Mouse (Mus musculus) kidney, postnatal 0 days (tissue): Measurements from ENCODE around the gene Cfap45. TPM values are rescaled to one million over a fixed set of nuclear protein-coding genes. Genes with fewer than 3 reads are reported as not detected.

Source experiments
- ATAC-seq: fragments of 200-750 bp; cut with Nextera tagmentation; replicated peaks from 2 replicates; pipeline ENCODE4 v1.8.0; 2017; ENCODE audit warnings: low read depth, moderate number of reproducible peaks, moderate TSS enrichment, moderate library complexity; ENCODE audit not compliant: low FRiP score
- DNase-seq: peaks from one replicate; pipeline ENCODE4 v3.0.0-alpha.2; 2016; ENCODE audit warnings: low spot score
- H3K27ac ChIP-seq: fragments of 300-500 bp; sonication (generic); 2 replicates; pipeline ENCODE4 v1.5.1; 2014; ENCODE audit warnings: mild to moderate bottlenecking
- H3K27me3 ChIP-seq: fragments of 300-500 bp; sonication (generic); 2 replicates; pipeline ENCODE4 v1.6.1; 2014; ENCODE audit warnings: low read length, mixed read lengths; ENCODE audit not compliant: insufficient read depth
- H3K36me3 ChIP-seq: fragments of 300-500 bp; sonication (generic); 2 replicates; pipeline ENCODE4 v1.6.1; 2014; ENCODE audit warnings: low read length, mixed read lengths; ENCODE audit not compliant: insufficient read depth
- H3K4me1 ChIP-seq: fragments of 300-500 bp; sonication (generic); replicated peaks from 2 replicates; pipeline ENCODE4 v1.6.1; 2014; ENCODE audit warnings: antibody characterized with exemption, low read length, mixed read lengths; ENCODE audit not compliant: insufficient read depth
- H3K4me2 ChIP-seq: fragments of 300-500 bp; sonication (generic); 2 replicates; pipeline ENCODE4 v1.6.1; 2014; ENCODE audit warnings: mild to moderate bottlenecking, low read length, moderate library complexity, mixed read lengths
- H3K4me3 ChIP-seq: fragments of 300-500 bp; sonication (generic); replicated peaks from 2 replicates; pipeline ENCODE4 v1.5.1; 2014; ENCODE audit warnings: low read depth, low read length
- H3K9ac ChIP-seq: fragments of 300-500 bp; sonication (generic); 2 replicates; pipeline ENCODE4 v1.6.1; 2014; ENCODE audit warnings: low read depth, low read length
- H3K9me3 ChIP-seq: fragments of 300-500 bp; sonication (generic); replicated peaks from 2 replicates; pipeline ENCODE4 v1.6.1; 2016; ENCODE audit warnings: low read length, inconsistent platforms, mixed read lengths
- CTCF ChIP-seq: IDR thresholded peaks from 2 replicates; pipeline ENCODE4 v1.5.1; 2016; ENCODE audit warnings: antibody characterized with exemption, low read depth, mild to moderate bottlenecking, moderate library complexity
- WGBS: fragments of 180-500 bp; shearing (Covaris S2); extraction: QIAGEN DNeasy Blood & Tissue Kit; methylation state at CpG from one replicate; pipeline ENCODE4 v1.1.7; 2014; 5-methylcytosine and 5-hydroxymethylcytosine counted together
- polyA plus RNA-seq: library from polyadenylated mRNA; unstranded; fragments of >200 nt; fragmentation: Nextera tagmentation; extraction: Ambion mirVana; gene quantifications from 2 replicates; pipeline ENCODE4 v1.2.1, GENCODE M21; 2015

The Cfap45 gene
- polyA plus RNA-seq, 1 experiment from 2014 or later: 1.3 TPM

DNA sequence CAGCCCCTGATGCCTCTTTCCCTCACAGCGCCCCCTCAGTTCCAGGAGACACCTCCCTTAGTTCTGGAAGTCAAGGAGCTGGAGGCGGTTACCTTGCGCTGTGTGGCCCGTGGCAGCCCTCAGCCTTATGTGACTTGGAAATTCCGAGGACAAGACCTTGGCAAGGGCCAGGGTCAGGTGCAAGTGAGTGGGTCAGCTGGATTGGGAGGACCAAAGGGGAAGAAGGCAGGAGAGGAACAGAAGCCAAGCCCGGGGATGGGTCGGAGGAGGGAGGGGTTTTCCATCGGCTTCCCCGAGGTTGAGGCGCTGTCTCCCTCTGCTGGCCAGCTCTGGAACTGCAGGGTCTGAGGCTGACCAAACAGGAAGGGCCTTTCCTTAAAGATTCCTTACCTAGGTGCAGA is 30.3 kb upstream of the Cfap45 start:
- Histone ChIP-seq H3K4me2 (peak overlapping the region; percentile 49), H3K4me1 (no peaks in the 10 kb centered on the region), H3K27me3 (no peaks in the 10 kb centered on the region), H3K4me3 (no peak overlapping the region), H3K9ac (no peak overlapping the region), H3K9me3 (no peaks in the 10 kb centered on the region), H3K36me3 (no peaks in the 10 kb centered on the region), H3K27ac (no peak overlapping the region)
- TF ChIP-seq CTCF: peak; percentile 99
- 13% methylated on average over 10 of the region's 10 CpGs for WGBS
- peak; percentile 51 for ATAC-seq
- DNase-seq: peak; percentile 88

DNA sequence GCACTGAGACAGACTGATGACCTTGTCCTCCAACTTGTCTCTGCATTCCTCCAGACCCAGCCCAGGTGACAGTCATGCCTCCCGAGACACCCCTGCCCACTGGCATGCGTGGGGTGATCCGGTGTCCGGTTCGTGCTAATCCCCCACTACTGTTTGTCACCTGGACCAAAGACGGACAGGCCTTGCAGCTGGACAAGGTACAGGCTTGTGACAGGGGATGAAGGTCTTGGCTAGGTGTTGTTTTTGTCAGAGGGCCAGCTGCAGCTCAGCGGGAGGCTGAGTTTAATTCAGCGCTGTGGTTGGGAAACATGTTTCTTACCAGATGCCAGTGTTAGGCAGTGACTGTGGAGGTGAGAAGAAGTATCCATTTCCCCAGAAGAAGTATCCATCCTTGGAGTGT is 28.6 kb upstream of the Cfap45 start:
- no peak for DNase-seq

DNA sequence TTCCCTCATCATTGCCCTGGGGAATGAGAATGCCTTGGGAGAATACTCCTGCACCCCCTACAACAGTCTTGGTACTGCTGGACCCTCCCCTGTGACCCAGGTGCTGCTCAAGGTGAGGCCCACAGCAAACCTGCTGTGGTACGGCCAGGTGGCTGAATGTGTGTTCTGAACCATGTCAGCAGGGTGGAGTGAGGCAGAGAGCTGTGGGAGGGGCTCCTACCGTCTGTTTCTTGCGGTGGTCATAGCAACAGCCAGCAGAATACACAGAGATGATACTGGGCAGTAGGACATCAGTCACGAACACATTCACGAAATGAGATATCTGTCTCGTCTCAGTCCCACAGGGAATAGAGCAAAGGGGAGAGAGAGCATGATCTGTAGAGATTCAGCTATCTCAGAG is 27.1 kb upstream of the Cfap45 start:
- ATAC-seq: no peak
- H3K9ac ChIP-seq: no peak overlapping the region

More for the DNA sequence above, 28.6 kb upstream of the Cfap45 start:
- H3K27ac ChIP-seq: no peak overlapping the region
- no peak overlapping the region for H3K4me3 ChIP-seq
- H3K9me3 ChIP-seq: no peaks in the 10 kb centered on the region
- 75% methylated on average over 8 of the region's 8 CpGs for WGBS
- no peak for ATAC-seq
- no peaks in the 10 kb centered on the region for H3K4me1 ChIP-seq
- no peaks in the 10 kb centered on the region for H3K36me3 ChIP-seq
- no peaks in the 10 kb centered on the region for H3K27me3 ChIP-seq
- H3K4me2 ChIP-seq: no peak overlapping the region
- no peak for TF ChIP-seq CTCF
- H3K9ac ChIP-seq: no peak overlapping the region

DNA sequence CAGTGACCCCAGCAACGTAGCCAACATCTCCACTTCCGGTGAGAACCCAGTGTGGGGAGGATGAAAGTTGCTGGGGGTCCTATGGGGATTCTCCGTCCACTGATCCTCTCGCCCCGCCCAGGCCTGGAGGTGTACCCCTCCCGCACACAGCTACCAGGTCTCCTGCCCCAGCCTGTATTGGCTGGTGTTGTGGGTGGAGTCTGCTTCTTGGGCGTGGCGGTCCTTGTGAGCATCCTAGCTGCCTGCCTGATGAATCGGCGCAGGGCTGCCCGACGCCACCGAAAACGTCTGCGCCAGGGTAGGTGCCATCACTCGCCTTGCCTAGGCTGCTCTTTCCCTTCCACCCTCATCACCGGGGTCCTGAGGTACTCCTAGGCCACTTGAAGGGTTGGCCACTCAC is 24.6 kb upstream of the Cfap45 start:
- Histone ChIP-seq H3K9me3 (no peaks in the 10 kb centered on the region), H3K27me3 (no peaks in the 10 kb centered on the region), H3K9ac (no peak overlapping the region), H3K4me1 (0 out of 2 replicates have a peak, but pooled peaks cover 4% of the 10 kb centered on the region), H3K36me3 (0 out of 2 replicates have a peak, but pooled peaks cover 4% of the 10 kb centered on the region), H3K27ac (no peak overlapping the region), H3K4me2 (no peak overlapping the region), H3K4me3 (no peak overlapping the region)
- no peak for DNase-seq
- 88% methylated on average over 17 of the region's 17 CpGs for WGBS
- no peak for TF ChIP-seq CTCF
- no peak for ATAC-seq

More for the DNA sequence above, 27.1 kb upstream of the Cfap45 start:
- H3K27ac ChIP-seq: no peak overlapping the region
- H3K4me3 ChIP-seq: no peak overlapping the region
- 68% methylated on average over 6 of the region's 6 CpGs for WGBS
- TF ChIP-seq CTCF: no peak
- DNase-seq: no peak
- no peak overlapping the region for H3K4me2 ChIP-seq
- H3K9me3 ChIP-seq: no peaks in the 10 kb centered on the region
- H3K27me3 ChIP-seq: no peaks in the 10 kb centered on the region
- H3K36me3 ChIP-seq: 0 out of 2 replicates have a peak, but pooled peaks cover 4% of the 10 kb centered on the region
- no peaks in the 10 kb centered on the region for H3K4me1 ChIP-seq

DNA sequence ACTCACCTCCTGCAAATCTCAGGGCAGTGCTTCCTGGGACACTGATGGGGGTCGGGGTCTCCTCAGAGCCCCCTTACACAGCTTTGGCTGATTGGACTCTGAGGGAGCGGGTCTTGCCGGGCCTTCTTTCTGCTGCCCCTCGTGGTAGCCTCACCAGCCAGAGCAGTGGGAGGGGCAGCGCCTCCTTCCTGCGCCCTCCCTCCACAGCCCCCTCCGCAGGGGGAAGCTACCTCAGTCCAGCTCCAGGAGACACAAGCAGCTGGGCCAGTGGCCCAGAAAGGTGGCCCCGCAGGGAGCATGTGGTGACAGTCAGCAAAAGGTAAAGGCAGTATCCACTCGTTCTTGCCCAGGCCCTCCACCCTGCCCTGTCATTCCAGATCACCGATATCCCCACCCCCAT is 23.2 kb upstream of the Cfap45 start:
- H3K4me3 ChIP-seq: no peak overlapping the region
- no peak for TF ChIP-seq CTCF
- H3K9ac ChIP-seq: no peak overlapping the region
- no peak overlapping the region for H3K27ac ChIP-seq
- WGBS: 77% methylated on average over 9 of the region's 10 CpGs
- H3K4me2 ChIP-seq: no peak overlapping the region
- DNase-seq (no peak), ATAC-seq (no peak)
- no peaks in the 10 kb centered on the region for H3K9me3 ChIP-seq
- H3K27me3 ChIP-seq: no peaks in the 10 kb centered on the region
- H3K4me1 ChIP-seq: peaks cover 13% of the 10 kb centered on the region
- H3K36me3 ChIP-seq: 0 out of 2 replicates have a peak, but pooled peaks cover 4% of the 10 kb centered on the region

GRCm38 (mm10) chr1:172499765-172500441 is 20.7 kb upstream of the Cfap45 start, which contains the start of gene Tagln2:
Gene Tagln2, plus strand, starts transcription at chr1:172500047.
- H3K9me3 ChIP-seq: no peaks in the 10 kb centered on the region
- peak; percentile 57; the same call in 1 of the 2 replicates for TF ChIP-seq CTCF
- peak within 1 kb of the TSS; percentile 57 for H3K4me3 ChIP-seq

More at GRCm38 (mm10) chr1:172499765-172500441, 20.7 kb upstream of the Cfap45 start, which contains the start of gene Tagln2:
- DNase-seq: peak; percentile 91
- Histone ChIP-seq H3K27me3 (no peaks in the 10 kb centered on the region), H3K36me3 (0 out of 2 replicates have a peak, but pooled peaks cover 4% of the 10 kb centered on the region), H3K27ac (peak within 1 kb of the TSS; percentile 79), H3K9ac (peak within 1 kb of the TSS; percentile 67), H3K4me1 (peaks cover 28% of the 10 kb centered on the region), H3K4me2 (peak within 1 kb of the TSS; percentile 71)
- ATAC-seq: peak; percentile 69
- 2% methylated on average over 30 of the region's 30 CpGs for WGBS
